In the genomic region with DNA sequence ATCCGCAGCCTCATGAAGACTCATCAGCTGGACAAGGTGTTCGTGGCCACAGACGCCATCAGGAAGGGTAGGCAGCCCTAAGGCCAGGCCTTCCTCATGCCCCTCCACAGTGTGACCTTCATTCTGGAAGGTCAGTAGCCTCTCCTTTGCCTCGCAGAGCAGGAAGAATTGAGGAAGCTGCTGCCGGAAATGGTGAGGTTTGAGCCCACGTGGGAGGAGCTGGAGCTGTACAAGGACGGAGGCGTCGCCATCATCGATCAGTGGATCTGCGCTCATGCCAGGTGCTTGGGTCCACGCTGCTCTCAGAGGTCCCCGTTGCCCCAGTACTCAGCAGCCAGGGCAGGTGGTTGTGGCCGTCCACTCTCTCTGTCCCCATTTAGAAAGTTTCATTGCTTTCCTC, we compare ENCODE assay signal across 30 mouse cellular contexts. TPM values are rescaled to one million over a fixed set of nuclear protein-coding genes. Genes with fewer than 3 reads are reported as not detected.
A peak's percentile ranks its signal among the peaks of the same experiment; 100 is the strongest.
DNase-seq lines count a peak whose midpoint lies in the region; ATAC-seq and TF ChIP-seq lines count a peak whose summit lies in the region.
"Had no signal": no experiment of that assay in that cellular context is flagged by ENCODE, and none has a peak within 500 bp of the region (broad histone marks: within the 10 kb centered on the region; RNA-seq: fewer than 3 reads in every experiment).

No protein-coding gene starts in this region.

- 90% methylated on average over 14 of the region's 14 CpGs for WGBS in kidney, embryonic 16.5 days

- H3K27ac ChIP-seq in brown adipose tissue, adult 24 weeks (replicated peaks; ENCODE audit: low read depth, low read length), result peak overlapping the region; percentile 23; the same call in 1 of the 2 replicates
- no peak overlapping the region for H3K27ac ChIP-seq in kidney, embryonic 16.5 days (ENCODE audit: low read length)
- H3K27ac ChIP-seq: forebrain, embryonic 12.5 days; heart, embryonic 10.5 days; heart, embryonic 15.5 days; hindbrain, embryonic 12.5 days; limb, embryonic 15.5 days; liver, embryonic 15.5 days; neural tube, embryonic 12.5 days had no signal

- H3K9ac ChIP-seq in kidney, embryonic 16.5 days (replicated peaks; ENCODE audit: low read length), result no peak overlapping the region
- H3K9ac ChIP-seq: forebrain, embryonic 12.5 days; forebrain, postnatal 0 days; heart, embryonic 15.5 days; hindbrain, embryonic 12.5 days; limb, embryonic 15.5 days; liver, embryonic 15.5 days; neural tube, embryonic 12.5 days had no signal

- H3K27me3 ChIP-seq in E14TG2a.4 (ENCODE audit: insufficient read depth, low read length), result no peaks in the 10 kb centered on the region
- no peaks in the 10 kb centered on the region for H3K27me3 ChIP-seq in kidney, embryonic 16.5 days (ENCODE audit: insufficient read depth, low read length)
- H3K27me3 ChIP-seq: CH12.LX; forebrain, embryonic 12.5 days; heart, embryonic 15.5 days; hindbrain, embryonic 12.5 days; limb, embryonic 15.5 days; liver, embryonic 15.5 days; neural tube, embryonic 12.5 days had no signal

- no peak for TF ChIP-seq CTCF in E14TG2a.4 (conservative IDR thresholded peaks at IDR 0.05; ENCODE audit: low read length)

- no peak overlapping the region for H3K4me2 ChIP-seq in kidney, embryonic 16.5 days (replicated peaks; ENCODE audit: low read depth, low read length)
- H3K4me2 ChIP-seq: forebrain, embryonic 12.5 days; heart, embryonic 15.5 days; hindbrain, embryonic 12.5 days; limb, embryonic 15.5 days; liver, embryonic 15.5 days; neural tube, embryonic 12.5 days had no signal

- H3K4me1 ChIP-seq in E14TG2a.4 (replicated peaks; ENCODE audit: low read depth, low read length), result peaks cover 56% of the 10 kb centered on the region
- no peaks in the 10 kb centered on the region for H3K4me1 ChIP-seq in brown adipose tissue, adult 24 weeks (ENCODE audit: control insufficient read depth, insufficient read depth, insufficient read length, low read length)
- no peaks in the 10 kb centered on the region for H3K4me1 ChIP-seq in kidney, embryonic 16.5 days (ENCODE audit: insufficient read depth, low read length)
- H3K4me1 ChIP-seq: forebrain, embryonic 12.5 days; hindbrain, embryonic 12.5 days; limb, embryonic 15.5 days; neural tube, embryonic 12.5 days had no signal

- H3K9me3 ChIP-seq in E14TG2a.4 (ENCODE audit: low read length), result no peaks in the 10 kb centered on the region
- no peaks in the 10 kb centered on the region for H3K9me3 ChIP-seq in kidney, embryonic 16.5 days (ENCODE audit: low read length)
- H3K9me3 ChIP-seq: forebrain, embryonic 12.5 days; G1E; heart, embryonic 10.5 days; heart, embryonic 15.5 days; hindbrain, embryonic 12.5 days; limb, embryonic 15.5 days; liver, embryonic 15.5 days; neural tube, embryonic 12.5 days had no signal

- peaks cover 82% of the 10 kb centered on the region for H3K36me3 ChIP-seq in E14TG2a.4 (ENCODE audit: insufficient read depth, low read length)
- peaks cover 75% of the 10 kb centered on the region for H3K36me3 ChIP-seq in kidney, embryonic 16.5 days (ENCODE audit: insufficient read depth, low read length)

- H3K4me3 ChIP-seq in E14TG2a.4 (replicated peaks; ENCODE audit: low read length), result peak overlapping the region; percentile 46; the same call in 1 of the 2 replicates
- H3K4me3 ChIP-seq in brown adipose tissue, adult 24 weeks (ENCODE audit: insufficient read depth, low read depth, low read length), result no peak overlapping the region
- no peak overlapping the region for H3K4me3 ChIP-seq in kidney, embryonic 16.5 days (ENCODE audit: low read length)
- H3K4me3 ChIP-seq: forebrain, embryonic 12.5 days; heart, embryonic 10.5 days; heart, embryonic 15.5 days; hindbrain, embryonic 12.5 days; limb, embryonic 15.5 days; liver, embryonic 15.5 days; myocyte; neural tube, embryonic 12.5 days had no signal

- DNase-seq in cerebellum, adult 11-12 months, result peak; percentile 14
- DNase-seq in cerebellum, postnatal 4 days (ENCODE audit: low spot score in 2 of 2), result no peak
- DNase-seq in ovary, postnatal 14 days (ENCODE audit: low spot score), result no peak
- no peak for DNase-seq in right cerebral cortex, adult 18-20 months
- DNase-seq: adrenal gland, postnatal 25 days; cerebellum, adult 9-10 months; cerebellum, postnatal 36 days; forebrain, postnatal 0 days; heart, postnatal 36 days; kidney, adult 9 months; kidney, postnatal 14 days; left cerebral cortex, postnatal 4 days; right cerebral cortex, postnatal 14 days; thymus, postnatal 4 days had no signal

- peak; percentile 28 for ATAC-seq in megakaryocyte, adult 5-6 weeks (ENCODE audit: poor library complexity, severe bottlenecking)
- no peak for ATAC-seq in kidney, embryonic 16.5 days (ENCODE audit: low FRiP score, low TSS enrichment)
- ATAC-seq: forebrain, postnatal 0 days; intestine, embryonic 16.5 days; midbrain, embryonic 16.5 days had no signal

RNA-seq across cellular contexts. Expression of a gene that starts 8.0 kb away (rescaled TPM):
- polyA plus RNA-seq in brown adipose tissue, adult 24 weeks (2012; ENCODE audit: insufficient read depth, insufficient read length, missing spikeins), result 24.0 and 31.2 TPM in 2 replicates
- total RNA-seq in megakaryocyte, adult 5-6 weeks (2015), result 16.2 and 17.2 TPM in 2 replicates
- total RNA-seq in megakaryocyte, adult 5-6 weeks (2017), result 11.0 and 19.2 TPM in 2 replicates
- 148 and 149 TPM in 2 replicates for polyA plus RNA-seq in kidney, embryonic 16.5 days (2015; fragmentation: Nextera tagmentation; extraction: Ambion mirVana)
